Mouse (Mus musculus): Measurements from ENCODE around the gene Wasf3. TPM values are rescaled to one million over a fixed set of nuclear protein-coding genes. Genes with fewer than 3 reads are reported as not detected.
"Not testable (repeated sequence)": the region's sequence is repeated elsewhere in the genome, so short reads cannot be mapped to it uniquely, and the experiment has no call there.

Gene Wasf3
- polyA plus RNA-seq, 1 experiment from 2014 or later: 6.6 TPM

DNA sequence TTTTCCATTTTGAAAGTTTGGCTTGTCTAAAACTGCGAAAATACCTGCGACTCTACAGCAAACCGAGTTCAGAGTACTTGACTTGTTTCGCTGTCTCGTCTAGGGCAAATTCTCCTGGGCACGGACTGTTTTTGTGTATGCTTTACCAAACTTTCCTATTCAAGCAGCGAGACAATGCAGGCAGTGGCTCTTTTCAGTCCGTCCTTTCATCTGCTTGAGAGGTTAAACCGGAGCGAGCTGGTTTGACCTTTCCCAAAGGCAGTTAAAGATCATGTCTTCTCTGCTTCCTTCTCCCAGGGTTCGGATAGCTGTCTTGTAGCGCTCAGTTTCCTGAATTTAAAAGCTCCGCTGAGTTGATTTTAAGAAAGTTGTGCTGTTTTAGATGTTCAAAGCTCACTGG is 1.2 kb downstream of the Wasf3 start:
- Histone ChIP-seq H3K9me3 (ENCODE audit: control insufficient read depth, low read length) (no peaks in the 10 kb centered on the region), H3K4me2 (ENCODE audit: low read depth) (peak overlapping the region; percentile 46), H3K36me3 (ENCODE audit: control insufficient read depth, insufficient read depth, low read length) (no peaks in the 10 kb centered on the region), H3K4me3 (ENCODE audit: low read depth, low read length) (peak overlapping the region; percentile 69), H3K27ac (ENCODE audit: low read depth, low read length) (no peak overlapping the region), H3K27me3 (ENCODE audit: control insufficient read depth, insufficient read depth, low read length) (no peaks in the 10 kb centered on the region), H3K4me1 (ENCODE audit: control insufficient read depth, insufficient read depth, low read length) (peaks cover 2% of the 10 kb centered on the region; the same call in 1 of the 2 replicates), H3K9ac (ENCODE audit: low read length) (peak overlapping the region; percentile 11; the same call in 1 of the 2 replicates)
- ATAC-seq (ENCODE audit: insufficient read depth, low FRiP score, low TSS enrichment) (no peak), DNase-seq (ENCODE audit: low spot score) (peak; percentile 60)
- 9% methylated on average over 13 of the region's 13 CpGs for WGBS

DNA sequence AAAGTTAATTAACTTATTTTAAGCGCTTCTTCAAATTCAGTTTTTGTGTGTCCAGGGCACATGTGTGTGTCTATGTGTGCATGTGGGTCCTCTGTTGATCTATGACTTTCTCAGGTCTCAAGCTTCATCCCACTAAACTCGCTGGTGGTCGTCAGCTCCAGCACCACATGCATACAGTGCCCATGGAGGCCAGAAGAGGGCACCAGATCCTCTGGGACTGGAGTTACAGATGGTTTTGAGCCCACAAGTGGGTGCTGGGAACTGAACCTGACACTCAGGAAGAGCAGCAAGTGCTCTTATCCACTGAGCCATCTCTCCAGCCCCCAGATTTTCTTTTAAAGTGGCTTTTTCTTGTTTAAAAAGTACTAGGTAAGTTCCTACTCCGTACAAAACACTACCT is 2.1 kb downstream of the Wasf3 start:
- H3K9ac ChIP-seq (ENCODE audit: low read length): no peak overlapping the region
- WGBS: 90% methylated on average over 4 of the region's 4 CpGs
- no peak overlapping the region for H3K4me3 ChIP-seq (ENCODE audit: low read depth, low read length)
- DNase-seq (ENCODE audit: low spot score) (no peak), ATAC-seq (ENCODE audit: insufficient read depth, low FRiP score, low TSS enrichment) (no peak)
- H3K36me3 ChIP-seq (ENCODE audit: control insufficient read depth, insufficient read depth, low read length): no peaks in the 10 kb centered on the region
- H3K27me3 ChIP-seq (ENCODE audit: control insufficient read depth, insufficient read depth, low read length): no peaks in the 10 kb centered on the region
- H3K4me2 ChIP-seq (ENCODE audit: low read depth): no peak overlapping the region
- H3K9me3 ChIP-seq (ENCODE audit: control insufficient read depth, low read length): no peaks in the 10 kb centered on the region
- H3K27ac ChIP-seq (ENCODE audit: low read depth, low read length): no peak overlapping the region
- peaks cover 2% of the 10 kb centered on the region; the same call in 1 of the 2 replicates for H3K4me1 ChIP-seq (ENCODE audit: control insufficient read depth, insufficient read depth, low read length)

DNA sequence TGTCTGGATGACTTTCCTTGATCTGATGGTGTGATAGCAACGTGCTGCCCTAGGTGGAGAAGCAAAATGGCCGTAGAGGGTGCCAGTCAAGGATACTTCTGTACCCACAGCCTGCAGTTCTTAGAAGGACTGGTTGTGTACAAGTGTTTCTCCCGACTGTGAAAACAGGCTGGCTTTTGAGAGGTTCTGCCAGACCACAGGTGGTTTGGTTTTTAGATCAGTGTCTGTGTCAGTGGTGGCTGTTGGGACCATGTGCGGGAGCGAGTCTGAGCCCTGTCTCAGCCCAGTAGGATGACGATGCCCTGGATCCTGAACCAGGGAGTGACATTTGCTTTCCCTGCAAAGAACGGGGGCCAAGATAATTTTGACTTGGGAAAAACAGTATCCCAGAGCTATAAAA is 9.8 kb downstream of the Wasf3 start:
- no peaks in the 10 kb centered on the region for H3K27me3 ChIP-seq (ENCODE audit: control insufficient read depth, insufficient read depth, low read length)
- H3K4me1 ChIP-seq (ENCODE audit: control insufficient read depth, insufficient read depth, low read length): no peaks in the 10 kb centered on the region
- ATAC-seq (ENCODE audit: insufficient read depth, low FRiP score, low TSS enrichment) (no peak), DNase-seq (ENCODE audit: low spot score) (no peak)
- WGBS: 92% methylated on average over 7 of the region's 7 CpGs
- no peaks in the 10 kb centered on the region for H3K36me3 ChIP-seq (ENCODE audit: control insufficient read depth, insufficient read depth, low read length)
- no peak overlapping the region for H3K4me2 ChIP-seq (ENCODE audit: low read depth)
- no peak overlapping the region for H3K27ac ChIP-seq (ENCODE audit: low read depth, low read length)
- H3K9me3 ChIP-seq (ENCODE audit: control insufficient read depth, low read length): peaks cover 3% of the 10 kb centered on the region; the same call in 1 of the 2 replicates
- H3K4me3 ChIP-seq (ENCODE audit: low read depth, low read length): no peak overlapping the region
- H3K9ac ChIP-seq (ENCODE audit: low read length): no peak overlapping the region

DNA sequence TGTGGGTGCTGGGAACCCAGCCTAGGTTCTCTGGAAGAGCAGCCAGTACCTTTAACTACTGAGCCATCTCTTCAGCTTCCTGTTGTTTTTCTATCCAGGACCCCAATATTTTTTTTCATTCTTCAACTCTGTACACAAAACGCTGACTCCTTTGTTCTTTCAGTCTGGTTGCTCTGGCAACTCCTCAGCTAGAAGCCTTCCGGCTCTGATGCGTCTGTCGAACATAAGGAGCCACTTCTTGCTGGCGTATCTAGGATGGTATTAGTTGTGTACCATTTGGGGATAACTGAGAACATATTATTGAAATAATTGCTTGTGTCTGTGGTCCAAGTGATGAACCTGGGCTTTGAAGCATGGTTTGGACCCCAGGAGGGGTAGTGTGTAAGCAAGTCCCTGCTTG is 12.5 kb downstream of the Wasf3 start:
- H3K9me3 ChIP-seq (ENCODE audit: control insufficient read depth, low read length): peaks cover 3% of the 10 kb centered on the region; the same call in 1 of the 2 replicates
- H3K27me3 ChIP-seq (ENCODE audit: control insufficient read depth, insufficient read depth, low read length): no peaks in the 10 kb centered on the region
- H3K27ac ChIP-seq (ENCODE audit: low read depth, low read length): no peak overlapping the region
- no peak overlapping the region for H3K4me2 ChIP-seq (ENCODE audit: low read depth)
- DNase-seq (ENCODE audit: low spot score) (no peak), ATAC-seq (ENCODE audit: insufficient read depth, low FRiP score, low TSS enrichment) (no peak)
- H3K36me3 ChIP-seq (ENCODE audit: control insufficient read depth, insufficient read depth, low read length): no peaks in the 10 kb centered on the region
- H3K4me1 ChIP-seq (ENCODE audit: control insufficient read depth, insufficient read depth, low read length): peaks cover 2% of the 10 kb centered on the region; the same call in 1 of the 2 replicates
- no peak overlapping the region for H3K9ac ChIP-seq (ENCODE audit: low read length)
- WGBS: 88% methylated on average over 5 of the region's 5 CpGs
- H3K4me3 ChIP-seq (ENCODE audit: low read depth, low read length): no peak overlapping the region

DNA sequence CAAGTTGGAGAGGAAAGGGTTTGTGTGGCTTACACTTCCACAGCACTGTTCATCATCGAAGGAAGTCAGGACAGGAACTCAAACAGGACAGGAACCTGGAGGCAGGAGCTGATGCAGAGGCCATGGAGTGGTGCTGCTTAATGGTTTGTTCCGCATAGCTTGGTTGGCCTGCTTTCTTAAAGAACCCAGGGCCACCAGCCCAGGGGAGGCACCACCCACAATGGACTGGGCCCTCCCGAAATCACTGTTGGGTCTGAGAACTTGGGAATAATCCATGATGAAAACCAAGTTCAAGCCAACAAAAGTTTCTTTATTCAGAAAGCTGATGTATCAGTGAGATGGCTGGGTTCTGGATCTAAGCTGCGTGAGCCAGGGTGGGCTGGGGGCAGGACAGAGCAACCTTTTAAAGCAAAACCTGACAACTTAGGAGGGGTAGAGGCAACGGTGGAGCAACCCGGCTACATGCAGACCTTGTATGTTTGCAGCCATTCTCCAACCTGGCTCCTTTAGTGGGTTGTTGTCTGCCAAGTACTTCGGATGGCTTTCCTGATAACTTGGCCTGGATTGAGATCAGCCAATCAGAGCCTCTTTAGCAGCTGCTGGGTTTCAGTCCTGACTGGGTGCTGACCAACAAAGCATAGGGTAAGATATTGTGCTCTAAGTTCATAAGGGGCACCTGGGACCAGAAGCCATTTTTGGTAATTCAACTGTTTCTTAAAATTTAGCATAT is 13.8 kb downstream of the Wasf3 start:
- no peak for ATAC-seq (ENCODE audit: insufficient read depth, low FRiP score, low TSS enrichment)
- 90% methylated on average over 7 of the region's 7 CpGs for WGBS
- H3K36me3 ChIP-seq (ENCODE audit: control insufficient read depth, insufficient read depth, low read length): no peaks in the 10 kb centered on the region
- no peak overlapping the region for H3K27ac ChIP-seq (ENCODE audit: low read depth, low read length)
- no peaks in the 10 kb centered on the region for H3K27me3 ChIP-seq (ENCODE audit: control insufficient read depth, insufficient read depth, low read length)
- no peak overlapping the region for H3K4me2 ChIP-seq (ENCODE audit: low read depth)
- peaks cover 3% of the 10 kb centered on the region; the same call in 1 of the 2 replicates for H3K9me3 ChIP-seq (ENCODE audit: control insufficient read depth, low read length)
- H3K9ac ChIP-seq (ENCODE audit: low read length): no peak overlapping the region
- H3K4me3 ChIP-seq (ENCODE audit: low read depth, low read length): no peak overlapping the region
- no peak for DNase-seq (ENCODE audit: low spot score)
- peaks cover 4% of the 10 kb centered on the region; the same call in 1 of the 2 replicates for H3K4me1 ChIP-seq (ENCODE audit: control insufficient read depth, insufficient read depth, low read length)

DNA sequence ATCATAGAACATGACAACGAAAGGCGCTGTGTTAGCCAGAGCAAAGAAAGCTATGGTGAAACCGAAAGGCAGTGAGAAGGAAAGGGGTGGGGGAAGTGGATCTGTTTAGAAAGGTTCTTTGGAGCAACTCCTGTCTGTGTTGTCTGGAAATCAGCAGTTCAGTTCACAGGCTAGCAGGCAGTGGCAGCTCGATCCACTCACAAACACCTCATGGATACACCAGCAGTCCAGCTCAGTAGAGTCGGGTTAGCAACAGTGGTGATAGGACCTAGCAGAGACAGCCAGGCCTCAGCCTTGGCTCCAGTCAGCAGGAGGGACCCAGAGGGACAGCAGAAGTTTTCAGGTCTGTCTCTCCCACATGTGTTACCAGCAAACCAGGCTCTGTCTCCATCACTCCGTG is 16.2 kb downstream of the Wasf3 start:
- H3K4me2 ChIP-seq (ENCODE audit: low read depth); H3K9ac ChIP-seq (ENCODE audit: low read length); DNase-seq (ENCODE audit: low spot score); H3K4me1 ChIP-seq (ENCODE audit: control insufficient read depth, insufficient read depth, low read length); H3K4me3 ChIP-seq (ENCODE audit: low read depth, low read length); ATAC-seq (ENCODE audit: insufficient read depth, low FRiP score, low TSS enrichment); H3K27ac ChIP-seq (ENCODE audit: low read depth, low read length); H3K36me3 ChIP-seq (ENCODE audit: control insufficient read depth, insufficient read depth, low read length); H3K9me3 ChIP-seq (ENCODE audit: control insufficient read depth, low read length); H3K27me3 ChIP-seq (ENCODE audit: control insufficient read depth, insufficient read depth, low read length): not testable (repeated sequence)
- 90% methylated on average over 6 of the region's 6 CpGs for WGBS

DNA sequence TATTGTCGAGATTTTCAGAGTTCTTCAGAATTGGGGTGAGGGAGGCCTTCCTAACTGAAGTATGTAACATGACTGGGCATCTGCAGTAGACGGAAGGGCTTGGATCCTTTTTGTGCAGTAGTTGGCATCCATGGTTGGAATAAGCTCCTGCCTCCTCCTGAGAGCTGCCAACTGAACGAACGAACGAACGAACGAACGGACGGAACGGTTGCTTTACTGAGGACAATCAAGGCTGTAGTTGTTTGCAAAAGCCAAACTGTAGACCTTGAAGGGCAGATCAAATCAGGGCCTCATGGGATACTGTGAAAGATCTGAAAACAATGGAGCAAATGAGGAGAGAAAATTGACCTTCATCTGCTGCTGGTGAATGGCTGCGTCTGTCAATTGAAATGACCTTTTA is 17.5 kb downstream of the Wasf3 start:
- no peak for ATAC-seq (ENCODE audit: insufficient read depth, low FRiP score, low TSS enrichment)
- WGBS: 43% methylated on average over 11 of the region's 11 CpGs
- H3K4me1 ChIP-seq (ENCODE audit: control insufficient read depth, insufficient read depth, low read length): peaks cover 4% of the 10 kb centered on the region; the same call in 1 of the 2 replicates
- no peaks in the 10 kb centered on the region; the same call in 1 of the 2 replicates for H3K9me3 ChIP-seq (ENCODE audit: control insufficient read depth, low read length)
- H3K27ac ChIP-seq (ENCODE audit: low read depth, low read length): no peak overlapping the region
- no peaks in the 10 kb centered on the region for H3K27me3 ChIP-seq (ENCODE audit: control insufficient read depth, insufficient read depth, low read length)
- no peak for DNase-seq (ENCODE audit: low spot score)
- no peak overlapping the region for H3K9ac ChIP-seq (ENCODE audit: low read length)
- no peak overlapping the region for H3K4me2 ChIP-seq (ENCODE audit: low read depth)
- H3K4me3 ChIP-seq (ENCODE audit: low read depth, low read length): no peak overlapping the region
- H3K36me3 ChIP-seq (ENCODE audit: control insufficient read depth, insufficient read depth, low read length): no peaks in the 10 kb centered on the region

DNA sequence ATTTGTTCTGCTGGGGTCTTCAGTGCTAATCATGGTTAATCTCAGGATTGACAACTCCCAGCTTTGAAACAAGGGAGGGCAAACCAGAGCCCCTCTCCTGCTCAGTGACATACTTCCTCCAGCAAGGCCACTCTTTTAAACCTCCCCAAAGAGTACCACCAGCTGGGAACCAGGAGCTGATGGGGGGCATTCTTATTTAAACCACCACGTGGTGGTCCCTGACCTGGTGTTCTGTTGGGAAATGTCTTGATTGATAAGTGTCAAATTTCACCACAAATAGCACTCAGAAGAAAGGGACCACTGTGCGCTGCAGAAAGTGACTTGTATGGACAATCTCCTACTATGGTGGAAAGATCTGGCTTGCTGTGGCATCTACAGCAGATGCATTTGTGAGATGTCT is 19.1 kb downstream of the Wasf3 start:
- Histone ChIP-seq H3K36me3 (ENCODE audit: control insufficient read depth, insufficient read depth, low read length) (no peaks in the 10 kb centered on the region), H3K4me2 (ENCODE audit: low read depth) (no peak overlapping the region), H3K9me3 (ENCODE audit: control insufficient read depth, low read length) (no peaks in the 10 kb centered on the region), H3K9ac (ENCODE audit: low read length) (no peak overlapping the region), H3K4me3 (ENCODE audit: low read depth, low read length) (no peak overlapping the region), H3K27me3 (ENCODE audit: control insufficient read depth, insufficient read depth, low read length) (no peaks in the 10 kb centered on the region), H3K27ac (ENCODE audit: low read depth, low read length) (no peak overlapping the region), H3K4me1 (ENCODE audit: control insufficient read depth, insufficient read depth, low read length) (peaks cover 7% of the 10 kb centered on the region; the same call in 1 of the 2 replicates)
- no peak for ATAC-seq (ENCODE audit: insufficient read depth, low FRiP score, low TSS enrichment)
- DNase-seq (ENCODE audit: low spot score): no peak
- 40% methylated on average over 2 of the region's 2 CpGs for WGBS

DNA sequence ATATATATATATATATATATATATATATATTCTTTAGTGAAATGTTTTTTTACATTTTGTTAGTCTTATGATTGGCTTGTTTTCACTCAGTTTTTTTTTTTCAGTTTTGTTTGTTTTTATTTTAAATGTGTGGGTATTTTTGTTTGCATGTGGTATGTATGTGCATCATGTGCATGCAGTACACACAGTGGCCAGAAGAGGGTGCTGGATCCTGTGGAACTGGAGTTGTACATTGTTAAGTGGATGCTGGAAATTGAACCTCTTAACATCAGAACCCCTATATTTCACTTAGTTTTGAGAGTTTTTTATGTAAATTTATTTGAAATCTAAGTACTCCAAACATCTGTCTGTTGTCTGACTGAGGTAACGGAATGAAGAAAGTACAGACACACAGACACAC is 21.3 kb downstream of the Wasf3 start:
- DNase-seq (ENCODE audit: low spot score) (no peak), ATAC-seq (ENCODE audit: insufficient read depth, low FRiP score, low TSS enrichment) (no peak)

More for the DNA sequence above, 21.3 kb downstream of the Wasf3 start:
- Histone ChIP-seq H3K4me2 (ENCODE audit: low read depth) (no peak overlapping the region), H3K27ac (ENCODE audit: low read depth, low read length) (no peak overlapping the region), H3K27me3 (ENCODE audit: control insufficient read depth, insufficient read depth, low read length) (no peaks in the 10 kb centered on the region), H3K4me1 (ENCODE audit: control insufficient read depth, insufficient read depth, low read length) (peaks cover 12% of the 10 kb centered on the region; the same call in 1 of the 2 replicates), H3K9ac (ENCODE audit: low read length) (no peak overlapping the region), H3K36me3 (ENCODE audit: control insufficient read depth, insufficient read depth, low read length) (no peaks in the 10 kb centered on the region), H3K9me3 (ENCODE audit: control insufficient read depth, low read length) (no peaks in the 10 kb centered on the region), H3K4me3 (ENCODE audit: low read depth, low read length) (no peak overlapping the region)
- WGBS: 96% methylated on average over 1 of the region's 1 CpGs

All from neural tube, embryonic 11.5 days (tissue).